Mouse (Mus musculus): ENCODE data around the gene Sept8. TPM values are rescaled to one million over a fixed set of nuclear protein-coding genes. Genes with fewer than 3 reads are reported as not detected.
"Not testable (repeated sequence)": the region's sequence is repeated elsewhere in the genome, so short reads cannot be mapped to it uniquely, and the experiment has no call there.

Sept8 gene
- polyA plus RNA-seq, 1 experiment from 2014 or later, result 38.9 TPM

DNA sequence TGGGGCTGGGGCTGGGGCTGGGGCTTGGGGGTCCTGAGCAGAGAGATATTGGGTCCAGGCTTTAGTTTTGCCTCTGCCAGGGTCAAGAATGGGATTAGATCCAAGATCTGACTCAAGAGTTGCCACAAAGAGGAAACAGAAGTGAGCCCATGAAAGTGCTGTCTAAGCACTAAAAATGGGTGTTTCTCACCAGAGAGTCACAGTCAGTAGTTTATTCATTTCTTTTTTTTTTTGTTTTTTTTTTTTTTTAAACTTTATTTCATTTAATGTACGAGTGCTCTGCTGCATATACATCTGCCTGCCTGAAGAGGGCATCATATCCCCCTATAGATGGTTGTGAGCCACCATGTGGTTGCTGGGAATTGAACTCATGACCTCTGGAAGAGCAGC, 13.2 kb downstream of the Sept8 start:
- Histone ChIP-seq H3K9ac (no peak overlapping the region), H3K4me1 (peaks cover 12% of the 10 kb centered on the region), H3K9me3 (no peaks in the 10 kb centered on the region), H3K36me3 (peaks cover 43% of the 10 kb centered on the region), H3K4me2 (replicated peaks) (no peak overlapping the region), H3K27me3 (no peaks in the 10 kb centered on the region), H3K4me3 (no peak overlapping the region), H3K27ac (no peak overlapping the region)
- ATAC-seq (ENCODE audit: insufficient number of reproducible peaks, insufficient read depth, low FRiP score, low TSS enrichment), result no peak
- 91% methylated on average over 1 of the region's 1 CpGs for WGBS

DNA sequence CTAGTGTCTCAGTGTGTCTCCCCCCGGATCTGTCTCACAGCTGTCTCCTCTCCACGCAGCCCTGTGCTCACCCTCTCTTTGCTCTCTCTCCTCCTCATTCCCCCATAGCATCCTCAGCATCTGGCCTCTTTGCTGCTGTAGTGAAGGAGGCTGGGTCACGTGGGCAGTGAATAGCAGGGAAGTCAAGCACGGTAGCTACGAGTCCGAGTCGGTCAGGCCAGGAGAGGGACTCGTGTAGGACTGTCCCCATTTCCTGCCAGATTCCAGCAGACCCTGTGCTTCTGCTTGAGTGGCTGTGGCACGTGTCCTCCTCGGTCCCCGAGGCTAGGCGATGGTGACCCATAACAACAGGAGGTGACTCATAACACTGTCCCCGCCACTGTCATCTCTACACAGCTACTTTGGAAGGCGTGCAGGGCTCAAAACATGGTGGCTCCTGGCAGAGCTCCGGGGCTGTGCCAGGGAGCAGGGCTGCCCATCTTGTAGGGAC, 20.0 kb downstream of the Sept8 start:
- Histone ChIP-seq H3K27ac (no peak overlapping the region), H3K4me2 (replicated peaks) (no peak overlapping the region), H3K4me3 (no peak overlapping the region), H3K36me3 (peaks cover 63% of the 10 kb centered on the region), H3K9me3 (no peaks in the 10 kb centered on the region), H3K4me1 (no peaks in the 10 kb centered on the region), H3K9ac (no peak overlapping the region), H3K27me3 (no peaks in the 10 kb centered on the region)
- WGBS, result 62% methylated on average over 15 of the region's 15 CpGs
- no peak for ATAC-seq (ENCODE audit: insufficient number of reproducible peaks, insufficient read depth, low FRiP score, low TSS enrichment)

DNA sequence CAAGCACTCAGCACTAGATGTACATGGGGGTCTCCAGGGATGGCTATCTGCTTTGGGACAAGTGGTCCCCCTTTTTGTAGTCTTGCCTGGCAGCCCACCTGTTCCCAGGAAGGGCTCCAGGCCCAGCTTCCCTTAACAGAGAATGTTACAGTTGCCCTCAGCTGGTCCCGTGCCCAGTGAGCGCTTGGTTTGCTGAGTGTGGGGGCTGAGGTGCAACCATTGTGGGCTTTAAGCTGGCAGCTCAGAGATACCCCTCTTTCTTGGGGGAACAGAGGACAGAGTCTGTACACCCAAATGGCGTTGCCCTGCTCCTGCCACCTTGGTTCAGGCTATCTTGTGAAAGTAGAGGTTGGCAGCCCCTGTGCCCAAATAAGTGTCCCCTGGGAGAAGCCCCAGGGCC, 21.3 kb downstream of the Sept8 start:
- no peaks in the 10 kb centered on the region for H3K4me1 ChIP-seq
- peaks cover 50% of the 10 kb centered on the region for H3K36me3 ChIP-seq
- H3K27me3 ChIP-seq, result no peaks in the 10 kb centered on the region
- no peaks in the 10 kb centered on the region for H3K9me3 ChIP-seq
- no peak overlapping the region for H3K4me3 ChIP-seq
- no peak for ATAC-seq (ENCODE audit: insufficient number of reproducible peaks, insufficient read depth, low FRiP score, low TSS enrichment)
- 88% methylated on average over 3 of the region's 3 CpGs for WGBS
- no peak overlapping the region for H3K4me2 ChIP-seq (replicated peaks)
- H3K9ac ChIP-seq, result no peak overlapping the region
- H3K27ac ChIP-seq, result no peak overlapping the region

DNA sequence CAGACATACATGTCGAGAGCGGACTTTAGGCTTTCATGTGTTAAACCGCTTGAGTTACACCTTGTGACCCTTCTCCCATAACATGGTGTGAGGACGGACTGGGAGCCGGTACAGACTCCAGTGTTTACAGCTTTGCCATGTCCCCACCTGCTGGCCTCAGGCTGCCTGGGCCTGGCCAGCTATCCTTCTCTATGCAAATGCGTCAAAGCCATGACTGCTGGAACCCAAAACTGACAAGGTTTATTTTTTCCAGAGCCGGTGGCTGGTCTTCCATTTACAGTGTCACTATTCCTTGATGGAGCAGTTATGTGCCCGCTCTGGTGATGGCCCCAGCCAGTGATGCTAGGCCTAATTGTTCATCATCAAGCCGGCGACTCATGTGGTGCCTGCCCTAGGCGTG, 22.2 kb downstream of the Sept8 start:
- H3K4me2 ChIP-seq (replicated peaks), result no peak overlapping the region
- no peak overlapping the region for H3K9ac ChIP-seq
- no peak for ATAC-seq (ENCODE audit: insufficient number of reproducible peaks, insufficient read depth, low FRiP score, low TSS enrichment)
- H3K4me1 ChIP-seq, result no peaks in the 10 kb centered on the region
- no peaks in the 10 kb centered on the region for H3K27me3 ChIP-seq
- H3K9me3 ChIP-seq, result no peaks in the 10 kb centered on the region
- no peak overlapping the region for H3K27ac ChIP-seq
- peaks cover 42% of the 10 kb centered on the region for H3K36me3 ChIP-seq
- H3K4me3 ChIP-seq, result no peak overlapping the region
- WGBS, result 86% methylated on average over 11 of the region's 11 CpGs

DNA sequence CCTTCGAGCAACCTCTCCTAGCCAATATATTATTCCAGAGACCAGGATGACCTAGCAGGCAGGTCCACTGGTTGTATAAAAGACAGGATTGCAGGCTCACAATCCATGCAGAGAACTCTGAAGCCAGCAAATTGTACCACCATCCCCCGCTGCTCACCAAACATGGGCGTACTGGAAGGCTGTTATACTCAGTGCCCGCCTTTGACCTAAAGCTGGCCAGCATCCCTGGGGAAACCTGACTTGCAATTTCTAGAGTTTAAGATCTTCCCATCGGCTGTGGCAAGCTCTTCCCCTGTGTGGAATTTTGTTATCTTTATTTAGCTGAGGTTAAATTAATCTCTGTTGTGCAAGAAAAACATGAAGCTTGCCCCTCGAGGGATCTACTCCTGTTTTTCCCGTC, 24.0 kb downstream of the Sept8 start:
- Histone ChIP-seq H3K27me3 (no peaks in the 10 kb centered on the region), H3K4me2 (replicated peaks) (no peak overlapping the region), H3K9me3 (no peaks in the 10 kb centered on the region), H3K9ac (no peak overlapping the region), H3K4me3 (no peak overlapping the region), H3K36me3 (peaks cover 25% of the 10 kb centered on the region), H3K27ac (no peak overlapping the region), H3K4me1 (no peaks in the 10 kb centered on the region)
- 56% methylated on average over 7 of the region's 7 CpGs for WGBS
- ATAC-seq (ENCODE audit: insufficient number of reproducible peaks, insufficient read depth, low FRiP score, low TSS enrichment), result no peak

DNA sequence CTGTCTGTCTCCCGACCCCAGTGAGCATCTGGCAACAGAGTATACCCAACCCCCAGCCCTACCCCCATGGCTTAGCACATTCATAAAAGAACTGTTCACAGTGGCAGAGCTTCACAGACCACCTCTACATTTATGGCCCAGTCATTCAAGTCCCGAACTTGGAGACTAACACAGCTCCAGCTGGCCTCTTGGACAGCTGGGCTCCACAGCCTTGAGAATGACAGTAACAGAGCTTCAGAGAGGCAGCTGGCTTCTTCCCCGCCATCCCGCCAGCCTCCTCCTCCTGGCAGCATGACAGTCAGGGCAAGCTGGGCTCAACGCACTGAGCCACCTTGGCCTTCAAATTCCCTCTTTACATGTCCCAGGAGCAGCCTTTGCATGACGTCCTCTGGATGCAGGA, 27.2 kb downstream of the Sept8 start:
- Histone ChIP-seq H3K27ac (no peak overlapping the region), H3K36me3 (0 out of 2 replicates have a peak, but pooled peaks cover 6% of the 10 kb centered on the region), H3K9me3 (no peaks in the 10 kb centered on the region), H3K4me2 (replicated peaks) (no peak overlapping the region), H3K4me3 (no peak overlapping the region), H3K9ac (no peak overlapping the region), H3K27me3 (no peaks in the 10 kb centered on the region), H3K4me1 (no peaks in the 10 kb centered on the region)
- ATAC-seq (ENCODE audit: insufficient number of reproducible peaks, insufficient read depth, low FRiP score, low TSS enrichment), result no peak
- whole genome bisulfite sequencing, result 66% methylated on average over 6 of the region's 6 CpGs

DNA sequence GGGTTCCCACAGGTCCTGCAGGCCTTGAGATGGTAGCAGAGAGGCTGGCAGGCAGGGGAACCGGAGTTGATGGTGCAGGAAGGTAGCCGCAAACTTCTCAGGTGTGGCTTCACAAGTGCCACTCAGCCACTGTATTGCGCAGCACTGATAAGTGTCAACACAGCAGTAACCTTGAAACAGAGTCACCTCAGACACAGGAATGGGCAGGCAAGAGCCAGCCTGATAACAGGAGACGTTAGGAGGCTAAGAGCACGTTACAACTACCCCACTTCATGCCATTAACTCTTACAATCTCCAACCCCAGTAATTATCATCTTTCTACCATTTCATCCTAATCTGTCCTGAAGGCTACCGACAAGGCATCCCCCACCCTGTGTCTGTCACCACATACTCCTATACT, 28.5 kb downstream of the Sept8 start:
- Histone ChIP-seq H3K4me1 (no peaks in the 10 kb centered on the region), H3K9ac (no peak overlapping the region), H3K4me3 (no peak overlapping the region), H3K27ac (no peak overlapping the region), H3K9me3 (no peaks in the 10 kb centered on the region), H3K4me2 (replicated peaks) (no peak overlapping the region), H3K36me3 (no peaks in the 10 kb centered on the region), H3K27me3 (no peaks in the 10 kb centered on the region)
- WGBS, result 87% methylated on average over 6 of the region's 6 CpGs
- no peak for ATAC-seq (ENCODE audit: insufficient number of reproducible peaks, insufficient read depth, low FRiP score, low TSS enrichment)

DNA sequence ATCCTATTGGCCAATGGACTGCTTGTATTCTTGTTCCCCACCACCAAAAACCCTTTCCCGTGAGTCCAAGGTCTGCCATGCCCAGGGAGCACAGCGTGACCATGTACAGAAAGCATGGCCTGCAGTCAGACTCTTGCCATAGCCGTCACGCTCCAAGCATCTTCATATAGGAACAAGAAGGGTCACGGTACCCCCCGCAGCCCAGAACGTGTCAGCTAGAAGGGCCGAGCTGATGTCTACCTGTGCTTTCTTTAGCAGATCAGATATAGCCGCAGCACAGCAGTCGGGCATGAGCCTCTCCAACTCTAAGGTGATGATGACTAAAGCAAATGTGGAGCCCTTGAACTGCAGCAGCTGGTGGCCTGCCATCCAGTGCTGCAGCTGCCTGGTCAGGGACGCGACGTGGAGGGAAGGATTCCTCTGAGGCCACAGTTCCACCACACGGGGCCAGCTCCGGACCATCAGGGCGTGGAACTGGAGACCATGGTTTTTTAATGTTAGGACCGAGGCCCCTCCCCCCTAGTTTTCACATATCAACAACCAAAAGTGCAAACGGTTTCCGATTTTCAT, 29.1 kb downstream of the Sept8 start:
- Histone ChIP-seq H3K27ac (no peak overlapping the region), H3K9me3 (no peaks in the 10 kb centered on the region), H3K27me3 (no peaks in the 10 kb centered on the region), H3K4me2 (replicated peaks) (no peak overlapping the region), H3K36me3 (no peaks in the 10 kb centered on the region), H3K9ac (no peak overlapping the region), H3K4me1 (no peaks in the 10 kb centered on the region), H3K4me3 (no peak overlapping the region)
- ATAC-seq (ENCODE audit: insufficient number of reproducible peaks, insufficient read depth, low FRiP score, low TSS enrichment), result no peak
- 87% methylated on average over 19 of the region's 19 CpGs for WGBS

DNA sequence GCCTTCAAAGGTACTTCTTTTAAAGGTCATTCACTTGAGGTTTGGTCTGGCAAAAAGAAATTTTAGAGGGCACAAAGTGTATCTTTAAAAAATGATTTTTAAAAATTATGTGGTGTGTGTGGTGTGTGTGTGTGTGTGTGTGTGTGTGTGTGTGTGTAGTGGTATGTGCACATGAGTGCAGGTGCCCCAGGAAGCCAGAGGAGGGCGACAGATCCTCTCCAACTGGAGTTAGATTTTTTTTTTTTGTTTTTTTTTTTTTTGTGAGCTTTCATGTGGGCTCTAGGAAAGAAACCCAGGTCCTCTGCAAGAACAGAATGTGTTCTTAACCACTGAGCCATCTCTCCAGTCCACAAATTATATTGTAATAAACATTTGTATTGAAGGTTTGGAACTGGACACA, 31.7 kb downstream of the Sept8 start:
- H3K36me3 ChIP-seq, result no peaks in the 10 kb centered on the region
- no peaks in the 10 kb centered on the region for H3K27me3 ChIP-seq
- H3K9ac ChIP-seq, result no peak overlapping the region
- no peaks in the 10 kb centered on the region for H3K9me3 ChIP-seq
- no peak overlapping the region for H3K4me3 ChIP-seq
- ATAC-seq (ENCODE audit: insufficient number of reproducible peaks, insufficient read depth, low FRiP score, low TSS enrichment), result no peak
- no peak overlapping the region for H3K27ac ChIP-seq
- 75% methylated on average over 1 of the region's 1 CpGs for WGBS
- no peaks in the 10 kb centered on the region for H3K4me1 ChIP-seq
- H3K4me2 ChIP-seq (replicated peaks), result no peak overlapping the region

DNA sequence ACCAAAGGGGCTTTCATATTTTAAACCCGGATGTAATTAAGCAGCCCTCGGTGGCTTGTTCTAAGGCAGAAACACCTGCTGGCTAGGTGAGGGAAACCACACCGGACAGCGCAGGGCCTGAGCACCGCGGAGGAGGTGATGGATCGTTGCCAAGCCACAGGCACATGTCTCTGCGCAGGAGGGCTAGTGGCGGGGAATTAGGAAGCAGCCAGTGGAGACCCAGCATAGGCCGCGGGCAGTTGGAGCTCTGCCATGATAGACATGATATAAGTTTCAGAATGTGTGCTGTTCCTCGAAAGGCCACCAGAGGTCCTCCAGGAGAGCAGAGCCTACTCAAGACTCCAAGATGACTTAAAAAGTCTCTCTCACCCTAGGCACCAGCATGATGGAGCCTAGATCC, 32.7 kb downstream of the Sept8 start:
- Histone ChIP-seq H3K27ac (no peak overlapping the region), H3K9ac (no peak overlapping the region), H3K4me2 (replicated peaks) (no peak overlapping the region), H3K4me3 (no peak overlapping the region), H3K27me3 (no peaks in the 10 kb centered on the region), H3K36me3 (no peaks in the 10 kb centered on the region), H3K4me1 (no peaks in the 10 kb centered on the region), H3K9me3 (no peaks in the 10 kb centered on the region)
- no peak for ATAC-seq (ENCODE audit: insufficient number of reproducible peaks, insufficient read depth, low FRiP score, low TSS enrichment)
- 69% methylated on average over 12 of the region's 12 CpGs for WGBS

DNA sequence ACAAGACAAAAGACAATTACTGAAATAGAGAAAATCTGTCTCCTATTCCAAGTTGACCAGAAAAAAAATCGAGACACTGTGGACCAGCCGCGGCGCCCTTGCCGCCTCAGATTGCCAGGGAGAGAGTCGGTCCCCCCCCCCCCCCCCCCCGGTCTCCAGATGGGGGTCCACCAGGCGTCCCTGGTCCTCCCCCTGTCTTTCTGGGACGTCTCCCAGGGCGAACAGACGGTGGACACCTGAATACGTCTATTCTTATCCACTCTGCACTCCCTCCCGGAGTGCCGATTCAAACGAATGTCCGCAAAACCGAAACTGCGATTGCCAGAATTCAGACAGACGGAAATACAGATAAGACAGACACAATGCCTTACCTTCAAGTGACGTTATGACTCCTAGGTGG, 37.5 kb downstream of the Sept8 start:
- ATAC-seq (ENCODE audit: insufficient number of reproducible peaks, insufficient read depth, low FRiP score, low TSS enrichment), result not testable (repeated sequence)
- WGBS, result 93% methylated on average over 9 of the region's 20 CpGs

DNA sequence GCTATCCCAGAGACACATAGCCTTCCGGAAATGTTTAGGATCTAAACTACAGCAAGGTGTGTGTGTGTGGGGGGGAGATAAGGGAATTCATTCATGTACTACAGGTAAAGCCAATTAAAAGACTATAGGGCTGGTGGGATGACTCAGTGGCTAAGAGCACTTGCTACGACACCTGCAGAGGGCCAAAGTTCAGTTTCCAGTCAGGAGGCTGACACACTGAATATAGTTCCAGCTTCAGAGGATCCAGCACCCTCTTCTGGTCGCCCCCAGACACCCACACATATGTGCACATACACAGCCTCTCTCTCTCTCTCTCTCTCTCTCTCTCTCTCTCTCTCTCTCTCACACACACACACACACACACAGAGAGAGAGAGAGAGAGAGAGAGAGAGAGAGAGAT, 38.9 kb downstream of the Sept8 start:
- H3K4me3 ChIP-seq; H3K4me2 ChIP-seq (replicated peaks); H3K4me1 ChIP-seq; H3K27me3 ChIP-seq; H3K9me3 ChIP-seq; ATAC-seq (ENCODE audit: insufficient number of reproducible peaks, insufficient read depth, low FRiP score, low TSS enrichment); H3K9ac ChIP-seq; H3K36me3 ChIP-seq; H3K27ac ChIP-seq: not testable (repeated sequence)
- WGBS, result 86% methylated on average over 2 of the region's 3 CpGs

More for the DNA sequence above, 37.5 kb downstream of the Sept8 start:
- not testable (repeated sequence) for H3K27me3 ChIP-seq; H3K27ac ChIP-seq; H3K9me3 ChIP-seq; H3K9ac ChIP-seq; H3K36me3 ChIP-seq; H3K4me2 ChIP-seq (replicated peaks); H3K4me3 ChIP-seq; H3K4me1 ChIP-seq

DNA sequence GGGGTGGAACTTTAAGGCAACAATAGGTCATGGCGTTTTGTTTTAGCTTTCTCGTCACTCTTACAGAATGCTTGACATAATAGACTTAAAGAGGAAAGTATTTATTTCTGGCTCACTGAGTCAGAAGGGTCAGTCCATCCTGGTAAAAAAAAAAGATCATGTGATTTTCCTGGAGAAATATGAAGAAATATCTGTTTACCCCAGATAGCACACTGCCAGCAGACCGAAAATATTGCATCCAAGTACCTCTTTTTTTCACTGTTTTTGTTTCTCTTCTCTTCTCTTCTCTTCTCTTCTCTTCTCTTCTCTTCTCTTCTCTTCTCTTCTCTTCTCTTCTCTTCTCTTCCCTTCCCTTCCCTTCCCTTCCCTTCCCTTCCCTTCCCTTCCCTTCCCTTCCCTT, 40.9 kb downstream of the Sept8 start:
- not testable (repeated sequence) for H3K36me3 ChIP-seq; H3K9ac ChIP-seq; H3K4me2 ChIP-seq (replicated peaks); H3K9me3 ChIP-seq; H3K4me3 ChIP-seq; H3K27ac ChIP-seq; ATAC-seq (ENCODE audit: insufficient number of reproducible peaks, insufficient read depth, low FRiP score, low TSS enrichment); H3K27me3 ChIP-seq; H3K4me1 ChIP-seq
- WGBS, result 82% methylated on average over 2 of the region's 3 CpGs

Measured in embryonic facial prominence, embryonic 12.5 days (tissue).